Mouse (Mus musculus): ENCODE data around the gene Pde1b.

Gene Pde1b

DNA sequence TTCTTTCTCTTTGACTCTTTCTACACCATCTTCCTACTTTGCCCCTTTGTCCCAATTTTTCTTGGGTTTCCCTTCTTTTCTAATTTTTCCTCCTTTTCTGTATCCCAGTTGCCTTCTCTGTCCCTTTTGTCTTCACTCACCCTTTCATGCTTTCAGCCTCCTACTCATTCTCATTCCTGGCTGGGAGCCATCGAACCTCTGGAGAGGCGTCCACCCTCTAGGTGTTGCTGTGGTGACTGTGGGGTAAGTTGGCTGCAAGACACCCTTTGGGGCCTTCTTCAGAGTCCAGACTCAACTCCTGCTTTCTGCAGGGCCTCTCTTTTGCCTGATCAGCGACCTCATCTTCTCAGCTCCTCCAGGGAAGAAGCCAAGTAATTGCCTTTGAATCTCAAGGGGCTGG lies 6.5 kb downstream of the Pde1b start:
- DNase-seq (ENCODE audit: low spot score), result no peak

DNA sequence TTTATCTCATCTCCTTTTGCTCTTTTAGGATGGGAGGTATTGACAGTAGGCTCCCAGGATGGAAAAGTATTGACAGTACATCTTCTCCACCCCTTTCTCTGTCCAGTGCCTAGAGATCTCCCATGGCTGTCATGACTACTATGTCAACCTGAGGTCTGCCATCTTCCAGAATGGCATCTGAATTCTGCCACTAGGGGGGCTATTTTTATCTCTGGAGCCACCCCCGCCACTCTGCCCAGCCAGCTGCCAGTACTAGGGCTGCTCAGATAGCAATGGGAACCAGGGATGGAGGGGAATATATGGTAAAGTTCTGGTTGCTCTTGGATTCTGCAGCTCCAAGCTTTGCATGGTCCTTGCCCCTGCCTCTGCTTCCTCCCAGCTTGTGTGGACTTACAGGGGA lies 8.8 kb downstream of the Pde1b start:
- DNase-seq (ENCODE audit: low spot score), result no peak

DNA sequence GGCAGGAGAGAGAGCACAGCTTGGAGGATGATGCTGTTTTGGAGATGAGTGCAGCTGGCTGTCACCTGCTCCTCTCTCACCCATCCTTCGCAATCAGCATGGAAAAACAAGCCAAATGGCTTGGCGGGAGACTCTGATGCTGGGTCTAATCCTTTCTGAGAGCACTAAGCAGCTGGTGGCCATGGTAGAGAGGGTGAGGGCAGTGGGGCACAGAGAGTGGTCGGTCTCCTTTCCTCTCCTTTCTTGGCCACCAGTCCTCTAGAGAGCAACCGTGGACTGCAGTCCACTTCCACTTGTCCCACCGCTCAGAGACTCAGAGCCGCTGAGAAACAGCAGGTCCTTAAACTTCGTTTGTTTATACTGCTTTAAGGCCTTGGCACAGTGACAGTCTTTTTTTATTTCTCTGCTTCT lies 10.8 kb downstream of the Pde1b start:
- DNase-seq (ENCODE audit: low spot score), result no peak

DNA sequence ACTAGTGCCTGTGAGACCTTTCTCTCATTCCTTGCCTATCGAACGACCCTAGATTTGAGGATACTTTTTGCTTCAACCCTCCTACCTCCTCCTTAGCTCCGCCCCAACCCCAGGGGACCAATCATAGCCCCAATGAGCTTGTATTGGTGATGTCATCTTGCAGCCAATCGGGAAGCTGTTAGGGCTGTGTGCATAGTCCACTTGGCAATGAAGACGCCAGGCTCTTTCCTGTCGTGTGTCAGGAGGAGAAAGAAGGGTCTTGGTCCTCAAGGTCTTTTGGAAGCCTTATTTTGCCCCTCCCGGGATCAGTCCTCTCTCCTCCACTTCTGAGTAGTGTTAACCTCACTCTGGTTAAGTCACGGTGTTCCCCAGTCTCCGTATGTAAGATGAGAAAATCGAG lies 11.3 kb downstream of the Pde1b start:
- DNase-seq (ENCODE audit: low spot score), result no peak

DNA sequence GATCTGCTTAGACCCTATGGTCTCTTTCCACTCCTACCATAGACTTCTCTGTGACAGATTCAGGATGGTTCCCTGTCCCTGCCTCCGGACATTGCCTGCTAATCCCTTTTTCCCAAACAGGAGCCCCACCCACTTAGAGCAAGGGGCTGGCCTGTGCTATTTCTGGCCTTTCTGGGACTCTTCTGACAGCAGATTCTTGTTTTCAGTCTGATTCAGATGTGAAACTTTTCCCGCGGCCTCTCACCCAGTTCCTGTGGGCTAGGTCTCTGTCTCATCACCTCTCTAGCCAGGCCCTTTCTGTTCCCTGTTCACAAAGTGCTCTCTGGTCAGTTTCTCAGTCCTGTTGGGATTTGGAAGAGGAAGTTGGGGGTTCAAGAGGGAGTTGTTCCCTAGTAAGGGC lies 12.1 kb downstream of the Pde1b start:
- DNase-seq (ENCODE audit: low spot score), result no peak

DNA sequence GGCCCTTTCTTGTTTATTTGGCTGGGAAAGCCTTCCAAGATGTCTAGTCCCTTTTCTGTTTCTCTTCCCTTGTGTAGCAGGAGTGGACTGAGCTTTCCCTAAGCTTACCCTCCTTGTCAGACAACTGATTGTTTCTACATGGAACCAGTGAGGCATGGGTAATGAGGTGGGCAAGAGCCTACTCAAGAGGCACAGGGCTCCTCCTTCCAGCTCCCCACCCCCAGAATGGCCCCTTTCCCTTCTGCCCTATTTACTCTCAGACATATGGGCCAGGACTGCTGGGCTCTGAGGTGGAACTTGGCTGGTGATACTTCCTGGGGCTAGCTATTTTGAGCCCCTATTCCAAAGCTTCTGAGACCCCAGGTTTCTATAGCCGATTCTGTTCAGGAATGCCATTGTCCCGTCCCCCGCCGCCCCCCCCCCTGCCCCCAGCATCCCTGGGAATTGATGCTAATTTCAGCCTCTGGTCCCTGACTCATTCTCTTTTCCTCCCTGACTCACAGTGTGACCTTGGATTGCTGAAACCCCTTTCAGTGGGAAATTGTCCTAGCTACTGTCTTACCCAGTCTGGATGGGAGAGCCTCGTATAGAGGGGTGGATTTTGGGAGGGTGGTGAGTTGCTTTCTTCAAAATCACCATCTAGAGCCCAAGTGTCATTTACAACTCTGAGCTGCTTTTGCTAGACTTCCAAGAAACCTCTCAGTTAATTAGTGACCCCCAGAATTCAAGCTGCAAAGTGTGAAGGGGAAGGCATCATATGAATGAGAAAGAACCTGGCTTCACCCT lies 16.0 kb downstream of the Pde1b start:
- DNase-seq (ENCODE audit: low spot score), result no peak

DNA sequence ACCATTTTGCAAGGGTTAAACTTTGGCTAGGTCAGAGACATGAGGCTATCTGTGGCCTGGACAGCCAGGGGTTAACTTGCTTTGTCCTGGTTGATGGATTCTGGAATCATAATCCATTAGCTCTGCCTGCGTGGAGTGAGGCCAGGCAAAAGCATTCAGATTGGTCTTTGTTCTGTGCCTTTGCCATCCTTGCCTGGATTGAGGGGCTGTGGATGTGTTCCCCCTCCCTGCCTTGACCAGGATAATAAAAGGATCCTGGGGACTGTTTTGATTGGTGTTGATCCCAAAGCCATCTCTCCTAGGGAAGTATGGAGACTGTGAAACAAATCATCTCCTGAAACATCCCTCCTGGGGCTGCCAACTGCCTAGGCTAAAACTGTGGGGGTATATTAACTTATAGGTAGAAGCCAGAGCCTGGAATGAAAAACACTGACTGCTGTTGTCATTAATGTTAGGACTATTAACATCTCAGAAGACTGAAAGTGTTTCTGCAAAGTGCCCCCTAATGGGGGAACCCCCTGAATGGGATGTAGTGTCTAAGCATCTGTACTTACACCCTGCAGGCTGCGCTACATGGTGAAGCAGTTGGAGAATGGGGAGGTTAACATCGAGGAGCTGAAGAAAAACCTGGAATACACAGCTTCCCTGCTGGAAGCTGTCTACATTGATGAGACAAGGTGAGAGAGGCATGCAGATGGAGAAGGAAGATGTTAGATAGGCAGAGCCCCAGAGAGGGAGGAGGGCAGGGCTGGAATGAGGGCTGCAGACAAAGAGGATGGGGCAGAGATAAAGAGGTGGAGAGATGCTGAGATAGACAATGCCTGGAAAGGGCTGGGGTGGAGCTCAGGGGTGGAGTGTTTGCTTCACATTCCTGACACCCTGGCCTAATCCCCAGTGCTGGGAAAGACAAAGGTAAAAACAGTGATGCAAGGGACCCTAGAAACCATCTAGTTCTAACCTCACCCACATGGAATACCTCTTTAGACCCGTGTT lies 16.8 kb downstream of the Pde1b start:
- no peak for DNase-seq (ENCODE audit: low spot score)

DNA sequence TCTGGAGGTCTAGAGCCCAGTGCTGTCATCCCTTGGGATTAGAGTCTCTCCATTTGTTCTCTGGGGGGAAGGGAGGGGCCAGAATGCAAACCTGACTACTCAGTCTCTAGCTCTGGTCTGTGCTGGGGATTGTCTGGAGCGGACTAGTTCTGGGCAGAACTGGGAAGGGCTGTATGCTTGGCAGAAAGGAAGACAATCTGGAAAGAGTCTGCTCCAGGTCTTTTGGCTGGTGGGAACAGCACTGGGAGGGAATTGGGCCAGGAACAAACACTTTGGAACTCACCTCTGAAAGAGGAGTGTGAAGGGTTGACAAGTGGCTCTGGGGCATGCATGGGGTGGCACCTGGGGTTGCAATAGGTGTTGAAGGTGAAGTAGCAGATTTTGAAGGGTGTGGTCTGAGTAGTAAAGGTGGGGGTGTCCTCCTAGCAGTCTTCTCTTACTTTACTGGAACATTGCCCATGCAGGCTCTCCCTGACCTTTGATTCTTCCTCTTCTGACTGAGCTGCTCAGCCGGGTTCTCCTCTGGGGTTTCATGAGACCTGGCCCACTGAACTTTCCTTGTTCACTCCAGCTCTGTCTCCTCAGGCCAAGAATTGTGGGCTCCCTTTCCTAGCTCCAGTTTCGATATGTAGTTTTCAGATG lies 19.7 kb downstream of the Pde1b start:
- DNase-seq (ENCODE audit: low spot score), result no peak

DNA sequence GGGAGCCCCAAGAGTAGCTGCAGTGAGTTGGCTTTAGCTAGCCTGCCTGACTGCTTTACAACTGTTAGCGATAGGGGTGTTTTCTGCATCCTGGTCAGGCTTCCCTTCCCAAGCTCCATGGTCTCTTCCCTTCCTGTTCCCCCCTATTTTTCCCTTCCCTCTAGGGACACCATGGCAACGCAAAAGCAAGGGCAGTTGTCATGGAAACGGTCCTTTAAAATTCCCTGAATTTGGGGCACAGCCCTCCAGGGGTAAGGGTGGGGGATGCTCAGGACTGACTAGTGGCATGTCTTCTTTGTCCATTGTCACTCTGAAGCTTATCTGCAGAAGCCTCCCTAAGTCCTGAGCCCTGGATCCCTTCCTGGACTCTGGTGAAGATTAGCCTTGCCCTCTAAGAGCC lies 20.3 kb downstream of the Pde1b start:
- no peak for DNase-seq (ENCODE audit: low spot score)

DNA sequence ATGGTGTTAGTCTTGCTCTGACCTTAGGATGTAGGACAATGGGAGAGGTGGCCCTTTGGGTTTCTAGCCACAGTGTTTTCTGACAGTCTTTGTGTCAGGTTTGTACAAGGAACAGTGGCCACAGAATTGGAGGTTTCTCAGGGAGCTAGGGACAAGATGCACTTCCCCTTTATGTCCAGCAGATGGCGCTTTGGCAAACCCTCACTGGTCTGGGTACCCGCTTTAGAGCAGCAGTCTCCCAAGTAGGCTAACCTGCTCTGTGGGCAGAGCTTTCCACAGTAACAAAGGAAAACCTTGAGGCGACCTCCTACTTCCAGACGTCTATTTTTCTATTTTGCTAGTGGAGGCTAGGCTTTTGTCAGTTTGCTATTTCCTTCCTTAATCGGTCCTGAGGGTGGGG lies 27.5 kb downstream of the Pde1b start:
- DNase-seq (ENCODE audit: low spot score), result no peak

DNA sequence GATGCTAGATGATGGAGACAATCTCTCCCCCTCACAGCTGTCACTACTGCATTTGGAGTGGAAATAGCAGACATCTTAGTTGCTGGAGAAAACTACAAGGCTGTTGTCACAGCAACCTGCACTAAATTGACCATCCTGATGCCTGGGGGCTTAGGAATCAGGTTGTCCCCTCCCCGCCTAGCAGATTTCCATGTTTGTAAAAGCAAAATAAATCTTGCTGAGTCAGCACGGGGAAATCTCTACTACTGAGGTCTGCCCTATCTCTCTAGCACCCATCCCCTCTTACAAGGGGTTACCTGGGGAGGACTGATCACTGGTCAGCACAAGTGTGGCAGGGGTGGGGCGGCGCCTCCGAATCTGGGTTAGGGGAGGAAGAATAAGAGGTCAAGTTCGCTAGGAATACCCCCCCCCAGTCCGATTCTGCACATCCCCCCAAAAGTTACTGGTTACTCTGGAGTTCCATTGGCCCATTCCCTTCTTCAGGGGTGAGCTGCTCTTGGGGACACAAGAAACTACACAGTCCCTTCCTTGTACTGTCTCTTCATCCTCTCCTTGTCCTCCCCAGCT lies 31.3 kb downstream of the Pde1b start:
- no peak for DNase-seq (ENCODE audit: low spot score)

DNA sequence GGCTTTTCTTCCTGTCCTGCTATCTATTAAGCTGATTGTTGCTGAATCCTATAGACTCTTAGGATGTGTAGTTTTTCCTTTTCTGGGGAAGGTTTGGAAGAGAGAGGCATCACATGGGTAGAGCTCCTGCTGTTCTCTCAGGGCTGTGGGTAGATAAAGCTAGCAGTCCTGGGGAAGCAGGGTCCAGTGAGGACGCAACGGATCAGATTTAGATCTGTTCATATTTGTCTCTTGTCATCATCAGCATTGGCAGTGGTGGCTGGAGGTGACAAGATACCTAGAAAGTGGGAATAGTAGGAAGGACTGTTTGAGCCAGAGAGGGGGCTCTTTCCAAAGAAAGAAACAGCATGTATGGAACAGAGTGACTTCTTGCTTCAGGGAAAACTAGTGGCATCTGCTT lies 32.2 kb downstream of the Pde1b start:
- DNase-seq (ENCODE audit: low spot score), result no peak

DNA sequence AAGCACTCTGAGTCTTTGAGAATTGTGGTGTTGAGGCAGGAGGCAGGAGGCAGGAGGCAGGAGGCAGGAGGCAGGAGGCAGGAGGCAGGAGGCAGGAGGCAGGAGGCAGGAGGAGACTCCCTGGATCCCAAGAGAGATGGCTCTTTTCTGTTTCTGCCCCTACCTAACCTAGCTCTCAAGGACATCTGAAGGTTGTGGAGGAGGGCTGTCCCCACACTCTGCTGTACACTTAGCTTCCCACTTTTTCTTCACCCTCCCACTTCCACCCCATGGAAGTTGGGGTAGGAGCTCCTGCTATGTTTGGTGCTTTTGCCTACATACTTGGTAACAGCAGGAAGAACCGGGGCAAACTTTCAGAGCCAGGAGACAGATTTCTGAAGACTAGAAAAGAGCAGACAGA lies 33.0 kb downstream of the Pde1b start:
- DNase-seq (ENCODE audit: low spot score), result no peak

DNA sequence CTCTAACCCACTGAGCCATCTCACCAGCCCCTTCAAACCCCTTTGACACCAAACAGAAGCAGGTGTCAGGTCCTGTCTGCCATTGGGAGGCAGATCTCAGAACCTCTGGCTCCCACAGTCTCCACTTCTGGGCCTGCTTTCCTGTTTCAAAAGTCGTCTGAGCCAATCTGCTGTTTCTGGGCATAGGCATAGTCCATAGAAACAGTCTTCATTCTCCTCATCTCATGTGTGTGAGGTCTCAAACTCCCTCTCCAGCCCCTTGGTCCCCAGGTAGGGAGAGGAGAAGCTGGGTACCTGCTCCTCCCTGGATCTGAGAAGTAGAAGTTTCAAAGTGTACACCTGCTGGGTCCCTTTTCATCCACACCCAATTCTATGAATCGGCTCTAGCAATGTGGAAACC lies 33.6 kb downstream of the Pde1b start:
- DNase-seq (ENCODE audit: low spot score), result no peak

DNA sequence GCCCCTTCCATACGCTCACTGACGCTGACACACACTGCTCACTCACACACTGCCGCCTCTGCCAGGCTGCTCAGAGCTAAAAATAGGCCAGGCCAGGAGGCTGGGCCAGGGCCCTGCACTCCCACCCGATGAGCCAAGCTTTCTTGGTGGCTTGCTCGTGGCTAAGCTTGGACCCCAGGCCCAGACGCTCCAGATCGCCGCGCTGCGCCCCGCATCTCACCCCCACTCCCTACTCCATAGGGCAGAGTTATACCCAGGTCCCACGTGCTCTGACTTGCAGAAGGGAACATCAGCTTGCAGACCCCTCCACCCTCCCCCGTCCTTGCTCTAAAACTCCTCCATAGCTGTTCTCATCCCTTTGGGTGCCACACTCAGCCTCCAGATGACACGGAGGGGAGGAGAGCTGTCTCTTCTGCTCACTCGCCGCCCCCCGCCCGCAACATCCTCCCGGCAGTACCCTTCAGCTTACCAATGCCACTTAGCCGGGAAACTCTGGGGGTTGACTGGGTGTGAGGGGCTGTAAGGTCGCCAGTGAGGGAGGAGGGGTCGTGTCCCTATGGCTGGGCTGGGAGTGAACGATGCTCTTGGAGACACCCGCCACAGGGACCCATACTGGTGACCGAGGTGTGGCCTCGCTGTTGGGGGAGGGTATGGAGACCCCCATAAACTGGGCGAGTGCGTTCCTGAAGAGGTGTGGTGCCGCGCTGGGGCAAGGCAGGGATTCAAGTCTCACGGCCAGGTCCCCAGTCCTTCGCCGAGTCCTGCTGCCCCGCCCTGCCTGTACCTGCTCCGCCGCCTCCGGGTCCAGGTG lies 34.4 kb downstream of the Pde1b start:
- DNase-seq (ENCODE audit: low spot score), result no peak

DNA sequence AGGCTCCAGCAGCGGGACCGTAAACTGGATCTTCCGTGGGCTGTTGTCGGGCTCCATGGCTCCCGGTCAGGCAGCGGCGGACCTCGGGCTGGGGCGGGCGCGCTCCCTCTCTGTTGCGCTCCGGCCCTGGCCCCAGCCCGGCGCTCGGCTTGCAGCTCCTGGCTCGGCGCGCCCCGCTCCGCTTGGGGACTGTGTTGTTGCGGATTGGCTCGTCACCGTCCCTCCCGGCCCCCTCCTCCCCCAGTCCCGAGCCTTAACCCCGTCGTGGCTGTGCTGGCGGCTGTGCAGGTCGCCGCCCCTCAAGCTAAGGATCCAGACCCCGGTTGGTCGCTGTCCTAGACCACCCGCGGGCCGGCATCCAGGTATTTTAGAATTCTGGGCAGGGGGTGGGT lies 35.0 kb downstream of the Pde1b start, which contains the start of gene Ppp1r1a:
Gene Ppp1r1a (minus strand): TSS at position 182 of the 392 bp plus-strand sequence.
- no peak for DNase-seq (ENCODE audit: low spot score)

DNA sequence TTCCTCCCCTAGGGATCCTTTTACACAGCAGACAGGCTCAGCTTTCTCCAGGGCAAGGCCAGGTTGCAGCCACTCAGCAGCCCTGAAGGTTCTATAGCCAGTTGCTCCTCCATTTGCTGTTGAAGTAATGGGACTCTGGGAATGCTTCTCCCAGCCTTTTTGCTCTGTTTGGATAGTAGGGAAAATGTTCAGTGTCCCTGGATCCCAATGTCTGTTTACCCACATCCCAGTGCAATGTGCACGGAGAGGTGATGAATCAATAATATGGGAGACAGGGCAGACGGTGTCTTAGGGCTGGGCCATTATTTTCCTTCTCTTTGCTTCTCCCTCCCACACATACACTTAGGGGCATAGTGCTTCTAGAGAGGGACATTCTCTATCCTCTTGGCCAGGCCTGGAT lies 36.4 kb downstream of the Pde1b start:
- no peak for DNase-seq (ENCODE audit: low spot score)

DNA sequence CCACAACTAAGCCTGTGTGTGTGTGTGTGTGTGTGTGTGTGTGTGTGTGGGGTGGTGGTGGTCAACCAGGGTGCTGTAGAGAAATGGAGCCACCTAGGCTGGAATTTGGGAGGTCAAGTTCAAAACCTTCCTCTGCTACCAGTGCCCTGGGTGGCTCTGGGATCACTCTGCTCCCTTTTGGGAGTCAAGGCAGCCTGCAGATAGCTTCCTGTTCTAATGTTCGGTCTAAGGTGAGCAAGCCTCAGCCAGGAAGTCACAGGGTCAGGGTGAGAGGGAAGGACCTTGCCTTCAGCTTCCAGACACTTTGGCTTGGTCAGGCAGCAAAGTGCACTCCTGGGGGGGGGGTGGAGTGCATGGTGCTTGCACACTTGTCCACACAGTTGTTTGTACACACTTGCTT lies 37.8 kb downstream of the Pde1b start:
- no peak for DNase-seq (ENCODE audit: low spot score)

DNA sequence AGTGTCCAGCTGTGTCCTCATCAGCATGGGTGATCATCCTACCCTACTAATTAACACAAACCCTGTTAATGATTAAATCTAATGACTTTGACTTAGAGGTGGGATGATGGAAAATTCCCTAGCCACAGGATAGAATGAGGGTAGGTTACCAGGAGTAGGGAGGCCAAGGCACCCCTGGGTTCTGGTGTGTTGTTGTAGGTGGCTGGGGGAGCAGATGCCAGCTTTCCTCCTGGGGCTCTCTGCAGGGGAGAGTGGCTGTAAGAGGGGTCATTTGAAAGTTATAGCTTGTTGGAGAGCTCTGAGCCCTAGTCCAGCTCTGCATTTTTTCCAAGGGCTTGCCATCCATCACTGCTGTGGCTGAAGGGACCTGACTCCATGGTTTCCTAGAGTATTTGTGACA lies 39.7 kb downstream of the Pde1b start:
- no peak for DNase-seq (ENCODE audit: low spot score)

DNA sequence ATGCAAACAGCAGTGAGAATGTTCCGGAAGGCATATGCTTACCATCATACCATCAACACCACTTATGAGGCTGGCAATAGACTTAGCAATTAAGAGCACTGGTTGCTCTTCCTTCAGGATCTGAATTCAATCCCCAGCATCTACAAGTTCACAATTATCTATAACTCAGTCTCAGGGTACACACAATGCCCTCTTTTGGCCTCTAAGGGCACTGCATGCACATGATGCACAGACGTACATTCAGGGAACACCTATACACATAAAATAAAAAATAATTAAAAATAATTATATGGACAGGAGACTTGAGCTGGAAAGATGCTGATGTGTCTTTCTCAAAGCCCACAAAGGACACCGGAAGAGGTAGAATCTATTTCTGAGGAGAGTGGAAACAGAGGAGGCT lies 45.1 kb downstream of the Pde1b start:
- DNase-seq (ENCODE audit: low spot score), result no peak

DNA sequence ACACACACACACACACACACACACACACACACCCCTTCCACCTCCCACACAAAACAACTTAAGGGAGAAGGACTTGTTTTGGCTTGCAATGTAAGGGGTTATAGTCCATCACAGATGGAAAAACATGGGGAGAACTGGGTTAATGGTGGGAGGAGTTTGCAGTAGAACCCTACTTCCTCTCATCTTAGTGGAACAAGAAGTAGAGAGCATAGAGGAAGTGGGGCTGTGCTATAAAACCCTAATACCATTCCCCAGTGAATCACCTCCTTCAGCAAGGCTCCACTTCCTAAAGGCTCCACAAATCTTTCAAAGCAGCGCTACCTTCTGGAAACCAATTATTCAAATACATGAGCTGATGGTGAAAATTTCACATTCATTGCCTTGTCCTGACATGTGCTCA lies 46.6 kb downstream of the Pde1b start:
- DNase-seq (ENCODE audit: low spot score), result no peak

DNA sequence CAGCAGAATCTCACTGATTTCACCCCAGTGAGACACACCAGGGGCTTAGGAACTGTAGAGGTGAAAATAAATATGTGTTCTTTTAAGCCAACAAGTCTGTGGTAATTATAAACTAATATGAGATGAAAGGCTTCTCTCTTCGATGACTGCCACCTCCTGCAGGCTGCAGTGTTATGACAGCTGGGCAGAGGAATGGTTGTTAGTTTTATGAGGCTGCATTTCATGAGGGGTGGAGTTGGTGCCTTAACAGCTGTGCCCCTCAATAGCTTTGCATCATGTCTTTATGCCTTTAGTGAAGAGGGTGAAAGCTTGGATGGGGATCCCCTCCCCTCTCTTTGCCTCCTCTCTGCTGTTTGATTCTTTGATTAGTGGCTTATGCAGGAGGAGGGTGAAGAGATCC lies 48.2 kb downstream of the Pde1b start:
- DNase-seq (ENCODE audit: low spot score), result no peak

All from ovary, postnatal 10 days (tissue).